Mouse (Mus musculus) frontal cortex, postnatal 10 days (tissue): ENCODE measurements around the gene Scarb2.

Experiments
- DNase-seq, 2 experiments: peaks; one replicate each; pipeline ENCODE4 v3.0.0; 2022; ENCODE audit warnings: low spot score in 2 of 2, mixed read lengths in 1 of 2

The Scarb2 gene

DNA sequence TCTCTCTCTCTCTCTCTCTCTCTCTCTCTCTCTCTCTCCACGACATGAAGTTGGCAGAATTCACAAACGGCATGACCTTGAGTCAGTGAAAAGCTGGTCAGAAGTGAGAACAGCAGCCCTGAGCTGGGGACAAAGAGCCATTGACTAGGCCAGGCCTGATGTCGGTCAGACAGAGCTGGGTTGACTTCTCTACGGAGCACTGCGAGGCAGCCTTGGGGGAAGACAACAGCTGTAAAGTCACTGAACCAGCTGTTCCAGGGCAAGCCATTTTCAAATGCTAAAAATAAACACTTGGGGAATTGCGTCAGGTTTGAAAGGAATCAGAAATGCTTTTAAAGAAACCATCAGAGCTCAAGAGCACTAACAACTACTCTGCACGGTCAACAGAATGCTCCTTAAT, 13.2 kb downstream of the Scarb2 start:
- peak in 1 of 2 experiments; percentile 0 for DNase-seq

- no peak for DNase-seq
These were observed 15.9 kb downstream of the Scarb2 start for GRCm38 (mm10) chr5:92490779-92491178.

DNA sequence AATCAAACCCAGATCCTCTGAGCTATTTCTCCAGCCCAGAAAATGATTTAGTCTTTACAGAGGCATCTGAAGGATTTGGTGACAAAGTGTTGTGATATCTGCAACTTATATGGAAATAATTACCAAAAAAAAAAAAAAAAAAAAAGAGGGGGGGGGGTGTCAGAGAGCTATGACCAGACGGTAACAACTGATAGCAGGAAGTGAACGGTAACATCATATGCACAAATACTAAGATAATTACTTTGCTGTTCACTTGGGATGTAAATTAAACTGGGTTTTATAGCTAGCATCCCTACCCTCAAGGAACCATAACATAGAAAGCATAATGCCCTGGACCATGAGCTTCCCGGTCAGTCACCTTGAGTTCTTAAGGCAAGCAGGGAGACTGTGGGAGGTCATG, 16.3 kb downstream of the Scarb2 start:
- DNase-seq, result no peak

DNA sequence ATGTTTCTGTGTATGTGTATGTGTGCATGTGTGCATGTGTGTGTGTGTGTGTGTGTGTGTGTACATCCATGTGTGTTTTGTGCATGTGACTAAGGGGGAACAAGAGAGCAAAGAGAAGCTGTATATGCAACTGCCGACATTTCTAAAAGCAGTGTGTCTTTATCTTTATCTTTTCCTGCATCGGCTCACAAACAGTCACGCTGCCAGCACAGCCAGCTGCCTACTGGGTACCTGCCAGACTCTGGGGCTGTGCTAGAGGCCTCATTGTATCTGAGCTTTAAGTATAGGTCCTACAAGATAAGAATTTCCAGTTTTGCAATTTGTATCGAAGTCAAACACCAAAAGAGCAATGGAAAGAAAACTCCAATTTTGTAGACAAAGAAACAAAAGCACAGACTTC, 17.1 kb downstream of the Scarb2 start:
- DNase-seq, result no peak

DNA sequence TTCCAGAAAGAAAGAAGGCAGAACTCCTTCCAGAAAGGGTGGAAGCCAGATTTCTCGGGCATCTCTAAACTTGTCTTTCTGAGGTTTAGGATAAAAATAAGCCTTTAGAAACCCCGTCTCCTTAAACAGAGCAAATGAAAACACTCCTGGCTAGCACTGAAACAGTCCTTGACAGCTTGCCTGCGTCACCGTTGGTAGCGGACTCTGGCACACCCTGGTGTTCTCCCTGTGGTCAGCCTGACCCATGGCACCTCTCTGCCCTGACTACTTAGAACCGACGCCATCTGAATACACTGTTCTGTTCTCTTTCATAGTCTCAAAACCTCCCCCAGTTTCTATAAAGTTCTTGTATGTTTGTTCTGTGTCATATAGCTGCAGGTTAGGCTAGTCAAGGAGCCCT, 17.7 kb downstream of the Scarb2 start:
- no peak for DNase-seq

DNA sequence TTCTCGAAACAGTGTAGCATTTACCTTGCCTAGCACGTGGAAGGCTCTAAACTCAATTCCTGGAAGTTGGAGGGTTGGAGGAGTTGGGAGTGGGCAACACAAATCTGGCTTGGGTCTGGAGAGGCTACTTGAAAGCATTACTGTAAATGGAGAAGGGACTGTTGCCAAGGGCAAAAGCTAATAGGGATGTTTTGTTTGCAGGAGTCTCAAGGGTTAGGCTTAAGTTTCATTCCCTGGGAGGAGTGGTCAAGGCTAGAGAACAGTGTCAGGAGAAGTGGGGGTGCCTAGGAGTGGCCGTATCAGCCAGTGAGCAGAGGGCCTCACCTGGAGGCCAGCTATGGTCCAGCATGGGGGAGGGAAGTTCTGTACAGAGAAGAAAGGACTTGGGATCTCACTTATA, 18.2 kb downstream of the Scarb2 start:
- DNase-seq, result no peak

- DNase-seq, result no peak
These were observed 19.9 kb downstream of the Scarb2 start for GRCm38 (mm10) chr5:92486758-92487157.

GRCm38 (mm10) chr5:92484880-92485279, 21.8 kb downstream of the Scarb2 start:
- no peak for DNase-seq

DNA sequence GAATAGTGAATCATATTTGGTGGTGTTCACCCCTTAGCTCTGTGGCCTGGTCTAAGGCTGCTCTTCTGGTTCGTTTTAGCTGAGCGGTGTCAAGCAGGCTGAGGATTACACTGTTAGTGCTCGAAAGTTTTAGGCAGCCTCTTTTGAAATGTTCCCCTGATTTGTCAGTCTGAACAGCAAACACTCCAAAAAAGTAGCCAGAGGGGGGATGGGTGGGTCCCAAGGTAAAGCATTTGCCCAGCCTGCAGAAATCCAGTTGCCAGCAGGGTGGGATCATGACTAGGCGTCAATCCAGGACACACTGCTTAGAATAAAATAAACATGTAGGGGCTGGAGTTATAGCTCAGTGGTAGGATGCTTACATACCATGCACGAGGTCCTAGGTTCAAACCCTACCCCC, 33.8 kb downstream of the Scarb2 start:
- DNase-seq, result no peak

- DNase-seq, result no peak
These were observed 35.1 kb downstream of the Scarb2 start for GRCm38 (mm10) chr5:92471531-92471930.

DNA sequence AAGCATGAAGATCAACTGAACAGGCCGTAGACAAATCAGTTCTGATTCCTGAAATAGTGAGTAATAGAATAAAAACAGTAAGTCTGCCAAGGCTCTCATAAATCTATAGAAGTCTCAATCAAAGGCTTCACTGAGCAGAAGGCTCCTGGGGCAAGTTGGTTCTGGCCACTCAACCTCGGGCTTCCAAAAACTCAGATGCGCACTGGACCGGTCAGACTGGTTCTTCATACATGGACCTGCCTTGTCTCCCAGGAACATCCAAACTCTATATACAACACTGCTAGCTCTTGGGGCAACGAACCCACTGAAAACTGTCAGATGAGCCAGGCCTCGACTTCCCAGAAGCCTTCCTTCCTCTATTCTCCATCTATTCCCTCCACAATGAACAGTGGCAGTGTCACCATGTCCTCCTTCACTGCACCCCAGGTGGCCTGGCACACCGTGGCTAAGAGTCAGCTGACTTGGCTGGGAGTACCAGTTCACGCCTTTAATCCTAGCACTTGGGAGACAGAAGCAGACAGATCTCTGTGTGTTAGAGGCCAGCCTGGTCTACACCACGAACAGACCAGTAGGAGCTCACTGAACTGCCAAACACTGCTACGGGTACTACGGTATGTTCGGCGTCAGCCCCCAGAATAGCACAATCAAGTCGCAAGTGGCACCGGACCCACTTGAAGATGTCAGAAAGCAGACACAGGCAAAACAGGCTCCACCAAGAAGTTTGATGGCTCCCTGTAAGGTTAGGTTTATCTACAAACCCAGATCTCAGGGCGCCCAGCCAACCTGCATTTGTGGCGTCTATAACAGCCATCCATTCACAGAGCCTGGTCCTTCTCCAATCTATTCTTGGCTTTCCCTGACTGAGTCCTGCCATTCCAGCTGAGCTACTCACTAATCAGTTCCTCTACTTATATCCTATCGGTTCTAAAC, 37.2 kb downstream of the Scarb2 start:
- no peak for DNase-seq

DNA sequence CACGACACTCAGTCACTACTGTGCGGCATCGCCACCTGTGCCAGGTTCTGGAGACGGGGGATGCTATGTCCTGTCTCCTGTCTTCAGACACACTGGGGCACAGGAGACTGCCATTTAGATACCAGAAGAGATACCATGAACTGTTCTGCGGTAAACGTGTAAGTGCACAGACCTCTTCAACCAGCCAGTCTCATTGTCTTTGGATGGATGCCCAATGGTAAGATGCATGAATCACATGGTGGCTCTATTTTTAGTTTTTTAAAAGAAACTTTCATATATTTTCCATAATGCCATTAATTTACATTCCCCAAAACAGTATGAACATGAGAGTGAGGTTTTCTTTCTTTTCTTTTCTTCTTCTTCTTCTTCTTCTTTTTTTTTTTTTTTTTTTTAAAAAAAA, 38.4 kb downstream of the Scarb2 start:
- DNase-seq, result no peak

GRCm38 (mm10) chr5:92467102-92467766, 39.4 kb downstream of the Scarb2 start:
- no peak for DNase-seq

GRCm38 (mm10) chr5:92465511-92465910, 41.1 kb downstream of the Scarb2 start:
- DNase-seq, result no peak

DNA sequence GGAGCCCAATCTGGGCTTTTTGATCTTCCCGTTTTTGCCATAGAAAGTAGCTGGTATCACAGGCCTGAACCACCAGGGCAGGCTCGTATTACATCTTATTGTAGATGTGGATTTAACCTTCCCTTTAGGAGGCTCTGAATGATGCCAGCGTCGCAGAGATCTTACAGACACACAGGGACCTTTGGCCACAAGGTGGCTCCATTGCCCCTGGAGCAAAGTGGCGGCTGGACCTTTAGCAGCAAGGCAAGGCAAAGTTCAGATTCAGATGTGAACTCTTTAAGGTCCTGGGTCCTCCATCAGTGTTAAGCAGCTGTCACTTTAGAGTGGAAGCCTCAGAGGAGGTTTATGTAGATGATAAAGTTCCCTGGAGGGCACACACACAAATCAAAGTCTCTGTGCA, 45.3 kb downstream of the Scarb2 start:
- DNase-seq, result peak in 1 of 2 experiments; percentile 41

- no peak for DNase-seq
These were observed 47.9 kb downstream of the Scarb2 start for GRCm38 (mm10) chr5:92458726-92459125.

DNA sequence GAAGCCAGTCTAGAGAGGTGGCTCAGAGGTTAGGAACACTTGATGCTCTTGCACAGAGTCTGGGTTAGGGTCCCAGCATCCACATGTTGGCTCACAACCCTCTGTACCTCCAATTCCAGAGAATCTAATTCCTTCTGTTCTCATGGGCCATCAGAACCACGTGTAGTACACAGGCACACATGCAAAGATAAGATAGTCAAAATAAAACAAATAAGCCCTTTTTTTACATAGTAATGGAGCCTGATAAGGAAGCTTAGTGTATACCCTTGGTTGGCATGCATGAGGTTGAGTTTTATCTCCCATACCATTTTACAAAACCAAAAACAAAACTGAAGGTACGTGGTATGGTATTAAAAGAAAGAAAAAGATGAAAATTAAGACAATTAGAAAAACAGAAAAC, 49.2 kb downstream of the Scarb2 start:
- DNase-seq, result no peak

DNA sequence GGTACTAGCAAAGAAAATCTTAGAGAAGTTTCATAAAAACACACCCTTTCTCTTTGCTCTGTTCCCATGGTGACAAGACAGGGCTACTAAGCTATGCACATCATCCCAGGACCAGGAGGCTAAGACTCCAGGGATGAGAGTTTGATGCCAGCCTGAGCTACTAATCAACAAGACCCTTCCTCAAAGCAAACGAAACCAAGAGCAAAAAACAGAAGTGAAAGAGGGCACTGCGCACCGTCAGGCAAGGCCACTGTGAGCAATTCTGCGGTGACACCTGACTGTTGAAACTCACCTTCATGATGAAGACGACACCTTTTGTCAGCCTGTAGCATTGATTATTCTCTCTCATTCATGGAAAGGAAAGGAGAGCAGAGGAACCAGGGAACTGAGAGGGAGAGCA, 53.8 kb downstream of the Scarb2 start:
- DNase-seq, result no peak

- DNase-seq, result no peak
These were observed 59.9 kb downstream of the Scarb2 start for GRCm38 (mm10) chr5:92446736-92447135.

- no peak for DNase-seq
These were observed 61.6 kb downstream of the Scarb2 start for GRCm38 (mm10) chr5:92445016-92445415.

DNA sequence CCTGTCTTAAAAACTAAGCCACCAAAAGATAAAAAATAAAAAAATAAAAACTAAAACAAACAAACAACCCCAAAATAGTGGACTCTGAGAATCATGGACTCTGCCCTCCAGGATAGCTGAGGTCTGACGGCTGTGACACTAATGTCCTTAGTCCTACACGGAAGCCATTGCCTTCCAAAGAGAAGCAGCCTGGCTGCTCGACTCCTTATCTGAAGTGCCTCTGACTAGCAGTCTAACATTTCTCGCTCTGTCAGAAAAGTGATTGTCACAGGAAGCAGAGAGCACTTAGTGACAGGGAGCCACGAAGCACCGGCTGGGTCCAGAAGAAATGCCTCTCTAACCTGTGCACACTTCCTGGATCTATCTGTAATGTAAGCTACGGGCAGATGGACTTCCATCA, 63.7 kb downstream of the Scarb2 start:
- no peak for DNase-seq

DNA sequence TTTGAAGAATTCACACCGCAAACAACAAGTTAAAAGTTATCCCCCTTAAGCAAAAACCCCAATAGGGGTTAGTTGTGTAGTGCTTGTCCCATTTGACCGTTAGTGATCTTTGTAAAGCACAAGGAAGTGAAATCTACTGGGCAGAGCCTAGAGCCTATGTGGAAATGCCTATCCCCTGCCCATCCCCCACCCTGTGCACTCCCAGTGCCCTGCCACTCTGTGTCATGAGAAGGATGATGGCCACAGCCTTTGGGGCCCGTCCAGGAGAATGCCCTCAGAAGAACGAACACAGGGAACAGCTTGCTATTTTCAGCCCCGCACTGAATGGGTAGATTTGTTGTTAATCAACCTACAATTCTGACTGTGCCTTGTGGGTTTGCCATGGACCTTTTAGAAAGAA, 65.1 kb downstream of the Scarb2 start:
- DNase-seq, result no peak

GRCm38 (mm10) chr5:92438540-92438939, 68.1 kb downstream of the Scarb2 start:
- DNase-seq, result no peak
